Mouse (Mus musculus) kidney, adult 2 months (tissue): ENCODE data around the gene Nxt1. TPM values are rescaled to one million over a fixed set of nuclear protein-coding genes. Genes with fewer than 3 reads are reported as not detected.

ENCODE experiments used
- DNase-seq: peaks from one replicate; pipeline ENCODE4 v3.0.0; 2021
- H3K27ac ChIP-seq: fragments of 200-500 bp; 2 replicates; pipeline ENCODE4 v1.5.1; 2012; ENCODE audit warnings: low read depth, low read length, control low read depth, inconsistent platforms; ENCODE audit not compliant: insufficient read depth
- H3K27me3 ChIP-seq: fragments of 200-500 bp; replicated peaks from 2 replicates; pipeline ENCODE4 v1.6.1; 2012; ENCODE audit warnings: mild to moderate bottlenecking, moderate library complexity, low read length, inconsistent platforms; ENCODE audit not compliant: control insufficient read depth, insufficient read depth
- H3K36me3 ChIP-seq: fragments of 200-500 bp; 2 replicates; pipeline ENCODE4 v1.6.1; 2012; ENCODE audit warnings: mild to moderate bottlenecking, moderate library complexity, low read length, inconsistent platforms; ENCODE audit not compliant: control insufficient read depth, insufficient read depth
- H3K4me1 ChIP-seq: fragments of 200-500 bp; 2 replicates; pipeline ENCODE4 v1.6.1; 2011; ENCODE audit warnings: low read length; ENCODE audit not compliant: control insufficient read depth, insufficient read depth
- H3K4me3 ChIP-seq: fragments of 200-500 bp; 2 replicates; pipeline ENCODE4 v1.5.1; 2011; ENCODE audit warnings: mild to moderate bottlenecking, low read depth, low read length, control low read depth; ENCODE audit not compliant: insufficient read depth
- CTCF ChIP-seq: fragments of 200-500 bp; conservative IDR thresholded peaks from 2 replicates; pipeline ENCODE4 v1.5.1; 2011; ENCODE audit warnings: low read depth, mild to moderate bottlenecking, control low read depth, low read length, moderate library complexity, mixed read lengths; ENCODE audit not compliant: insufficient read depth, insufficient read length
- POLR2A ChIP-seq: fragments of 200-500 bp; IDR thresholded peaks from one replicate; pipeline ENCODE4 v1.6.1; 2011; ENCODE audit warnings: low read depth, low read length, control low read depth
- WGBS: fragments of 180-500 bp; shearing (Covaris S2); methylation state at CpG from one replicate; pipeline ENCODE4 v1.1.7; 2018; 5-methylcytosine and 5-hydroxymethylcytosine counted together
- polyA plus RNA-seq: library from polyadenylated mRNA; depleted of rRNA; stranded (reverse); fragments of >200 nt; gene quantifications from 2 replicates; pipeline ENCODE4 v1.2.3, GENCODE M21; 2012; rRNA removed

Nxt1 gene
- 17.7 and 18.8 TPM in 2 replicates for polyA plus RNA-seq

- TF ChIP-seq POLR2A (peak; percentile 50), CTCF (no peak)
- H3K36me3 ChIP-seq: no peaks in the 10 kb centered on the region
- peak within 1 kb of the TSS; percentile 72; the same call in 1 of the 2 replicates for H3K27ac ChIP-seq
- H3K27me3 ChIP-seq: no peaks in the 10 kb centered on the region
- peaks cover 11% of the 10 kb centered on the region for H3K4me1 ChIP-seq
- WGBS: under 1% methylated on average over 58 of the region's 58 CpGs
- peak within 1 kb of the TSS; percentile 83 for H3K4me3 ChIP-seq
- DNase-seq: peak; percentile 100
Measured at GRCm38 (mm10) chr2:148672199-148673096, at the start of gene Nxt1. Gene Nxt1, plus strand, starts transcription at chr2:148672601.

GRCm38 (mm10) chr2:148623067-148623466, 49.3 kb upstream of the Nxt1 start:
- no peaks in the 10 kb centered on the region for H3K4me1 ChIP-seq
- H3K4me3 ChIP-seq: no peak overlapping the region
- WGBS: 78% methylated on average over 2 of the region's 2 CpGs
- H3K36me3 ChIP-seq: no peaks in the 10 kb centered on the region
- no peak overlapping the region for H3K27ac ChIP-seq
- DNase-seq: no peak
- H3K27me3 ChIP-seq: no peaks in the 10 kb centered on the region
- TF ChIP-seq POLR2A: no peak

GRCm38 (mm10) chr2:148624484-148624883, 47.9 kb upstream of the Nxt1 start:
- TF ChIP-seq CTCF (no peak), POLR2A (no peak)
- Histone ChIP-seq H3K36me3 (no peaks in the 10 kb centered on the region), H3K27me3 (no peaks in the 10 kb centered on the region), H3K4me1 (no peaks in the 10 kb centered on the region), H3K4me3 (no peak overlapping the region), H3K27ac (no peak overlapping the region)
- WGBS: 90% methylated on average over 3 of the region's 3 CpGs
- DNase-seq: no peak

- Histone ChIP-seq H3K27ac (peak overlapping the region; percentile 42; the same call in 1 of the 2 replicates), H3K4me3 (no peak overlapping the region), H3K27me3 (no peaks in the 10 kb centered on the region), H3K4me1 (peaks cover 2% of the 10 kb centered on the region; the same call in 1 of the 2 replicates), H3K36me3 (no peaks in the 10 kb centered on the region)
- peak; percentile 76 for DNase-seq
- WGBS: 56% methylated on average over 3 of the region's 3 CpGs
- TF ChIP-seq CTCF (no peak), POLR2A (no peak)
Measured at GRCm38 (mm10) chr2:148627011-148627471, 45.4 kb upstream of the Nxt1 start.

GRCm38 (mm10) chr2:148631011-148631410, 41.4 kb upstream of the Nxt1 start:
- no peak for DNase-seq
- H3K4me3 ChIP-seq: no peak overlapping the region
- H3K4me1 ChIP-seq: peaks cover 2% of the 10 kb centered on the region; the same call in 1 of the 2 replicates
- WGBS: 88% methylated on average over 2 of the region's 2 CpGs
- TF ChIP-seq POLR2A (no peak), CTCF (no peak)
- no peaks in the 10 kb centered on the region for H3K36me3 ChIP-seq
- no peak overlapping the region for H3K27ac ChIP-seq
- no peaks in the 10 kb centered on the region for H3K27me3 ChIP-seq

- no peak overlapping the region for H3K4me3 ChIP-seq
- DNase-seq: peak; percentile 51
- no peak overlapping the region for H3K27ac ChIP-seq
- H3K4me1 ChIP-seq: peaks cover 2% of the 10 kb centered on the region; the same call in 1 of the 2 replicates
- TF ChIP-seq CTCF (no peak), POLR2A (no peak)
- 81% methylated on average over 3 of the region's 3 CpGs for WGBS
- no peaks in the 10 kb centered on the region for H3K27me3 ChIP-seq
- H3K36me3 ChIP-seq: no peaks in the 10 kb centered on the region
Measured at GRCm38 (mm10) chr2:148631602-148632001, 40.8 kb upstream of the Nxt1 start.

- H3K4me3 ChIP-seq: no peak overlapping the region
- 82% methylated on average over 4 of the region's 4 CpGs for WGBS
- no peak for TF ChIP-seq CTCF
- no peak for TF ChIP-seq POLR2A
Measured at GRCm38 (mm10) chr2:148634466-148634865, 37.9 kb upstream of the Nxt1 start.

More at GRCm38 (mm10) chr2:148634466-148634865, 37.9 kb upstream of the Nxt1 start:
- Histone ChIP-seq H3K27ac (no peak overlapping the region), H3K36me3 (no peaks in the 10 kb centered on the region), H3K27me3 (no peaks in the 10 kb centered on the region), H3K4me1 (peaks cover 2% of the 10 kb centered on the region; the same call in 1 of the 2 replicates)
- DNase-seq: no peak
